Mouse (Mus musculus) T-helper 1 cell (primary cell): ENCODE measurements around the gene Nras.

ENCODE experiments used
- in situ Hi-C: fragments of 300-600 bp; cut with MboI, MseI; formaldehyde crosslinking; loops from one replicate; pipeline ENCODE4 v1.15.1; 2025; ENCODE audit warnings: high pct_unique_total_duplicates

Nras gene

DNA sequence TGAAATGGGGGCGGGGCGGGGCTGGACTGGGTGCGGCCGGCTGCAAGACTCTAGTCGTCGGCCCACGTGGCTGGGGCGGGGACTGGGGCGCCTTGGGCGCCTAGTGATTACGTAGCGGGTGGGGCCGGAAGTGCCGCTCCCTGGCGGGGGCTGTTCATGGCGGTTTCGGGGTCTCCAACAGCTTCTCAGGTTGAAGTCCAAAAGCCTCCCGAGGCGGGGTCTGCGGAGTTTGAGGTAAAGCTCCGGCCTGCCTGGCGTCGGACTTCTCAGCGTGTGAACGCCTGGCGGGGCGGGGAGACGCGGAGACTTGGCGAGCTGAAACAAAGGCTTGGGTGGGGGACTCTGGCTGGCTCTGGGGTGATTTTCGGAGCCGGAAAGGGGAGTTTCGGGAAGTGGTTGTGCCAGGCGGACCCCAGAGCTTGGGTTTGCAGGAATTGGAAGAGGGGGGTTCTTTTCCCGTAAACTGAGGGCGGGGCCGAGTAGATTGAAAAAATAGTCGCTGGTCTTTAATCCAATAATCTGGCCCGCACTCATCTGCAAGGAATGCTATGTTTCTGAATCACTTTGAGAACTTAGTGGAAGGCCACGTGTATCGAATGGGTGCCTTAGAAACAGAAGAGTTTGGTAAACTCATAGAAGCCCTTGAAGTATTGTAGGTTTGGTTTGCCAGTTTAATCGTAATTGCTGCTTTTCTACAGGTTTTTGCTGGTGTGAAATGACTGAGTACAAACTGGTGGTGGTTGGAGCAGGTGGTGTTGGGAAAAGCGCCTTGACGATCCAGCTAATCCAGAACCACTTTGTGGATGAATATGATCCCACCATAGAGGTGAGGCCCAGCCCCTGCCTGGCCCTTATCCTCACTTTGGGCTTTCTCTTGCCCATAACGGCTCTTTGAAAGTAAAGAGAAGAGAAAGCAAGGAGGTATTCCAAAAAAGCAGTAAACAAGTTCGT, at the start of gene Nras:
Nras (plus strand) TSS at position 79 of the 951 bp plus-strand sequence.
- in situ Hi-C loops, result no loop called here

DNA sequence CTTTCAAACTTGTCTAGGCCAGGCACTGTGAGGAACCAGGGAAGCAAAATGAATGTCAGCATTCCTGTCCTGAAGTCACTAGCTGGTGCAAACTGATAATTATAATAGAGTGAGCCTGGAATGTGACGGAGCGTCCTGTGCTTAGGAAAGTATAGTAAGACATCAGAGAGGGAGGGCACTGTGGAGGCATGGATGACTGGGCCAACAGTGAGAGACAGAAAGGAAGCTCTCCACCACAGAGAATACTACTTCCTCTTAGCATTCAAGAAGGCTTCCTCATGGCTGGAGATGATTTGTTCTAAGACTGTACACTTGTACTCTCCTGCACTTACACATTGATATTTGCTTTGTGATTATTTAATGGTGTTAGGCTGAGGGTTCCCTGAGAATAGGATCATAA, 40.7 kb upstream of the Nras start:
- in situ Hi-C loops, result no loop called here

DNA sequence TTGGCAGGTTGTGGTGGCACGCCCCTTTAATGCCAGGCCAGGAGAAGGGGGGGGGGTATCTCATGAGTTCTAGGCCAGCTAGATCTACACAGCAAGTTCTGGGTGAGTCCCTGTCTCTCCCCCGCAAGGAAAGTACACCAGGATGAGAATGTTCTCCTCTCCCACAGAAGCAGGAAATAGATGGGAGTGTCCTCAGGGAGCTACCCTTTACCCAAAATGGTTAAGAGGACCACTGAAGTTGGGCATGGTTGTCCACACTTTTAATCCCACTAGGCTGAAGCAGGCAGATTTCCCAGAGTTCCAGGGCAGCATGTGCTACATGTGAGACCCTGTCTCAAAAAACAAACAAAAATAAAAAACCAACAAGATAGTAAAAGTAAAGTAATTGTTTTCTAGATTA, 38.6 kb upstream of the Nras start:
- in situ Hi-C loops, result no loop called here

DNA sequence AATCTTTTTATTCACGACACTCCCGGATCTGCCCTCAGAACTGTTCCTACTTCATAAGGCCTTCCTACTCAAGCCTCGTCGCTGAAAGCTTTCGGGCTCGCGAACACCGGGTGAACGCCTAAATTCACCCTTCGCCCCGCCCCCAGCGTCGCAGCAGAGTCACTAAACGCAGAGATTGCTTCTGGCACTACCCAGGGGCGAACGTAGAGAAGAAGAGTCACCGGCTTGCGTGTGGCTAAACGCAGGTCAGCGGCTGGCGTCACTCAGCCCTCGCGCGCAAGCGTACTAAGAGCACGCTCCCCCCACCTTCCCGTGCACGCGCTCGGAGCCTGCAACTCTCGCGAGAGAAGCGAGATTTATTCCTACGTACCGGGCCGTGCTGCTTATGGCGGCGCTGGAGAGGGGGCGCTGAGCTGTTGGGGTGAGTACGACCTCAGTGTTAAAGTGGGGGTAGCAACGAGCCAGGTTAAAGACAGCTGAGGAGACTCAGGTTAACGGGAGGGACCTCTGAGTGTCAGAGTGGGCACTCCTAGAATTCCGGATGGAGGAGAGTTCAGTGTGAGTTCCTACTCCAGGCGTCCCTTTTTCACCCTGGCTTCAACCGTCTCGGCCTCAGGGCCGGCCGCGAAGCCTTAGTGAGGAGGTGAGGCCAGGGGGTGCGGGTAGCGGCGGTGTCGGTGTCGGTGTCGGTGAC, 37.7 kb upstream of the Nras start, which contains the start of gene Csde1:
Csde1 (plus strand) TSS at position 178 of the 694 bp plus-strand sequence.
- in situ Hi-C loops, result no loop called here

DNA sequence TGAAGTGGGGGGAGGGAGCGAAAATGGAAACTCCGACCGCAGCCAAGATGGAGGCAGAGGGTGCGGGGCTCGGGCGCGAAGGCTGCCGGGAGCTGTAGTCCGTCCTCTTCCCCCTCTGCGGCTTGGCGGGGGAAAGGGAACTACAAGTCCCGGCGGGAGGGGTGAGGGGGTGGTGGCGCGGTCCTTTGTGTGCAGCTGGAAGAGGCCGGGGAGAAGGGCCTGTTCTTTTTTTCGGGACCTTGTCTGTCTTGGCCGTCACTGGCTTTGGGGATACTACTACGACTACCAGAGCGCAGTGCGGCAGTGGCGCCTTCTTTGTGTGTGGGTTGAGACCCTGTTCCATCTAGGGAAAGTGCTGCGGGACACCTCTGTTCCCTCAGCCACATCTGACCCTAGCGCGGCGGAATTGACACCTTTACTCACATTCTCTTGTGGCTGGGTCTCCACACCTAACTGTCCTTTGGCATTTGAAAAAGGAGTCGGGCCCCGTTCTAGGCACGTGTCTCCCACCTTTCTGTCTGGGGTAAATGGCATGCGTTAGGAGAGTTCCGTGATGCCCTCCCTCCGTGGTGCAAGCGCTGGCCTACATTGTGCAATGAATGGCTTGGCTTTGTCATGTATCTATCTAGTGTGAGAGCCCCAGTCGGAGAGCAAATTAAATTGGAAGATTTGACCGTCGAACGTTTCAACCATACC, 37.0 kb upstream of the Nras start:
- in situ Hi-C loops, result no loop called here

DNA sequence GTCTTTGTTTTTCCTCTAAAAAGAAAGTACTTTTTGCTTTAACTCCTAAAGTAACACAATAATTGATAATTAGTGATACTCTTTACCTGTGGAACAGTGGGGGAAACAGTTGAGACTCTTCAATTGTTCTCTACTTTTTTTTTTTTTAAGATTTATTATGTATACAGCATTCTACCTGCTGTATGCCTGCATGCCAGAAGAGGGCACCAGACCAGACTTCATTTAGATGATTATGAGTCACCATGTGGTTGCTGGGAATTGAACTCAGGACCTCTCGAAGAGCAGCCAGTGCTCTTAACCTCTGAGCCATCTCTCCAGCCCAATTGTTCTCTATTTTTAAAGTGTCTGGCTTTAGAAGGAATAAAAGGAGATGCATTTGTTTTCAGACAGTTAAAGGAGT, 31.9 kb upstream of the Nras start:
- in situ Hi-C loops, result loop anchor here (25.0 kb wide), 1 partner anchor 1439 kb away; no protein-coding TSS in a partner anchor

DNA sequence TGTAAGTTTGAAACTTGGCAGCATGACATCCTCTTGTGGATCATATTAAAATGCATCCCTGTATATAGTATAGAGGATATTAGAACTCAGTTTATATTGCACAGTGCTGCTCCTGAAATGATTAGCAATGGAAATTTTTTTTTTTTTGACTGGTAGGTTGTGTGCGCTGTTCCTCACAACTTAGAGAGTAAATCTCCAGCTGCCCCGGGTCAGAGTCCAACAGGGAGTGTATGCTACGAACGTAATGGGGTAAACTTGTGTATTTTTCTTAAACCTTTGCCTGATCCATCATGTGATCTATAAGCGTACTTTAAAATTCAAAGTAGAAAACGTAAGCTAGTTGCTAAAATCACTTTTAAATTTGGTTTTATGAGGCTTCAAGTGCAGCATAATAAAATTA, 17.8 kb upstream of the Nras start:
- in situ Hi-C loops, result loop anchor here (25.0 kb wide), 1 partner anchor 1453 kb away; no protein-coding TSS in a partner anchor

DNA sequence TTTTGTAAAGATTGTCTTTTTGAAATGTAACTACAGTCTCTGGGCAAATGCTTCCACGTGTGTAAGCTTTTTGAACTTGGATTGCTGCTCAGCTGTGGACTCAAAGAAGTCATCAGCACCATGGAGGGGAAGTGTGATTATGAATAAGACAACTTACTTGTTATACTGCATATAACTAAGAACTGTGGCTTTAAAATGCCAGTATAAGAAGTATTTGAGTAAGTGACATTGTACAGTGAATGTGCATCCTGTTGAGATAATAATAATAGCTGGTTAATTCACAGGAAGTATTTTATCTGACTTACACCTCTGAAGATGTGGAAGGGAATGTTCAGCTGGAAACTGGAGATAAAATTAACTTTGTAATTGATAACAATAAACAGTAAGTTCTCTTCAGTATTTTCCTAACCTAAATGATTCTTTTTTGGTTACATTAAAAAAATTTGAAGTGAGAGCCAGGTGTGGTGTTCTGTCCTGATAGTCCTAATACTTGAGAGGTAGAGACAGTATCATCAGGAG, 17.2 kb upstream of the Nras start:
- in situ Hi-C loops, result loop anchor here (25.0 kb wide), 1 partner anchor 1454 kb away; no protein-coding TSS in a partner anchor

DNA sequence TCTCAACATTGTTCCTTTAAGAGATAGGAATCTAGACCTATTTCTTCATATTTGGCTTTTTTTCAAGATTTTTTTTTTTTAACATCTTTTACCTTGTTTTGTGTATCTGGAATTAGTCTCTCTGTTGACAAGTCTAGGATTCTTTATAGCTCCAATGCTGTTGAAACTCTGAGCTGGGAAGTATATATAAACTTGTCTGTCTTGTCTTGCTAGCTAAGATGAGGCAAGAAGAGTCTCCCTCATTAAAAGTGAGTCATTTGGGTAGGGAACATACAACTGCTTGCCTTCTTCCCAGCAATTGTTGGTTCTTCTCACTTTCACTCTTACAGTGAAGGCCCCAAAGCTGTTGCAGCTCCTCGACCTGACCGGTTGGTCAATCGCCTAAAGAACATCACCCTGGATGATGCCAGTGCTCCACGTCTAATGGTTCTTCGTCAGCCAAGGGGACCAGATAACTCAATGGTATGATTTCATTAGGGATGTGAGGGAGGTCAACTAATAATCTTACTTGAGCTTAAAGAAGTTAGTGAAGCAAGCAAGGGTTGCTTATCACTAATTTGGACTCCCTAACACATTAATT, 2.0 kb upstream of the Nras start:
- in situ Hi-C loops, result no loop called here

DNA sequence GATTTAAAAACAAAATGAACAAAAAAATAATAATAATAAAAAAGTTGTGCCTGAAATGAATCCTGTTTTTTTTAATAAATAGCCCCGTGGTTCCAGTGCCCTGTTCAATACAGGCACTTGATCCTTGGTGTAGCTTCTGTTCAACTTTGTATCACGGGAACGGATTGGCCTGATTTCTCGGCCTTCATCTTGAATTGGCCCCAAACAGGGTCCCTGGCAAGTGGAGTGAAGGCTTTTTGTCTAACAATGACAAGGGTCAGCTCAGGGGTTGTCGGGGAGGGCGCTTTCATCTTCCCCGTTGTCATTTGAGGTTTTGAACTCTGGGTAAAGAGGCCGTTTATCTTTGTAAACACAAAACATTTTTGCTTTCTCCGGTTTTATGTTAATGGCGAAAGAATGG, 333 bp upstream of the Nras start:
- in situ Hi-C loops, result no loop called here

DNA sequence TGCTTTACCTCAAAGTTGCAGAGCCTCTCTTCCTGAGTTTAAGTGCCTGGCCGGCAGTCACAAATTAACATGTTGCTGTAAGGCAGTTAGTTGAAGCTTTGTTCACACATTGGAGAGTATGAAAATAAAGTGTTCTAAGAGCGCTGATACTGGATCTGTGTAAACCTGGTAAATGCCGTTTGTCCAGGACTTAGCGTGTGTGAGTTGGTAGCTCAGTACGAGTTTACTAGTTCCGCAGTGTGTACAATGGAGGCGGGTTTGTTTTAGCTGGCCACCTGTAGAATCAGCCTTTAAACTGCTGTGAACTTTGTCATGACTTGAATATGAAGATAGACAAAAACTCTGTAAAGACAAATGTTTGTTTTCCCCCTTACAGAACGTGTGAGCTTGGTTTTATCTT, 8.8 kb downstream of the Nras start:
- in situ Hi-C loops, result no loop called here

DNA sequence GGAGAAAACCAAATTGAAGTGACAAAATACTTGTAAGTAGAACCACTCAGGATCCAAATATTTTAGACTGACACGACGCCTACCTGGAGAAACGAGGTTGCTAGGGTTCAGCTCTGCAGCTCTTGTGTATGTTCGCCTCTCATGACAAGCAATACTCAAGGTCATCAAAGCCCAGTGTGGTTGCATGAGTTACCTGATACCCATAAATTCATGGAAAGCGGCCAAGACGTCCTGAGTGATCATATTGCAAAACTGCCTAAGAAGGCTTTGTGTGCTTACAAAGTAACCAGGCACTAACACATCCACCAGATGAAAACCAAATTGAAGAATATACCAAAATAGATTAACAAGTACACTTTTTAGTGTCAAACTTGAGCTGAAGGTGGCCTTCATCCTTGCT, 10.9 kb downstream of the Nras start:
- in situ Hi-C loops, result no loop called here

DNA sequence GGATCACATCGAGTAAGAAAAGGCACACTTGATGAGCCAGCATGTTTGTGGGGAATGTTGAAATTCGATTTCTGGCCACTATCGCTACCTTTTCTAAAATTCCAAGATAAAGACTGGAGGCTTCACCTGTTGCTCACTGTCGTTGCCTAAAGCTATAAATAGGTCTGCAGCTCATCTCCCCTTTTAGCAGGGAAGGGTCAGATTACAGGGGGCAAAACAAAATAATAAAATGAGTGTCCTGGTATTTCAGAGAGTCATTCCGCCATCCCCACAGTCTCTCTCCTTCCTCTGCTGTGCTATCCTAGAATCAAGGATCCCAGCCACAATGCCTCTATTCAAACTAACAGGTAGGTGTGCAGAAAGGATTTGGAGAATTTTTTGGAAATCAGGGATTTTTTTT, 15.7 kb downstream of the Nras start, which contains the start of gene Ampd1:
Ampd1 (plus strand) TSS at position 244 of the 400 bp plus-strand sequence.
- in situ Hi-C loops, result loop anchor here (10.0 kb wide), 1 partner anchor 1141 kb away; no protein-coding TSS in a partner anchor

DNA sequence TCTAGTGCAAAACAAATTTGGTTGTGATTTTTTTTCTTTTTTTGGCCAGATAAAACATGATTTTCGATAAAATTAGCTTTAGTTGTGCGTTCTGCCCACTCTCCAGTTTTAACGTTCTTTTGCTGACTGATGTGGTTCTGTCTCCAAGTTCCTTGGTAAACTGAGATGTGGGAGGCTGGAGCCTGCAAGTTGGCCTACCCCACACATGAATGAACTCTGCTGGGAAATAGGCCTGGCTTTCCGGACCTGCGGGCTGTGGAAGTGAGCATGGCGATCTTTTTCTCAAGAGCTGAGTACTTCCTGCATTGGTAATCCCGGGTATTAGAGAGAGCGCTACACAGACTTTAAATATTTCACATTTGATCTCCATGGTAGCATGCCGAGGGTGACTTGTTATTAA, 17.8 kb downstream of the Nras start:
- in situ Hi-C loops, result loop anchor here (10.0 kb wide), 1 partner anchor 1139 kb away; no protein-coding TSS in a partner anchor

DNA sequence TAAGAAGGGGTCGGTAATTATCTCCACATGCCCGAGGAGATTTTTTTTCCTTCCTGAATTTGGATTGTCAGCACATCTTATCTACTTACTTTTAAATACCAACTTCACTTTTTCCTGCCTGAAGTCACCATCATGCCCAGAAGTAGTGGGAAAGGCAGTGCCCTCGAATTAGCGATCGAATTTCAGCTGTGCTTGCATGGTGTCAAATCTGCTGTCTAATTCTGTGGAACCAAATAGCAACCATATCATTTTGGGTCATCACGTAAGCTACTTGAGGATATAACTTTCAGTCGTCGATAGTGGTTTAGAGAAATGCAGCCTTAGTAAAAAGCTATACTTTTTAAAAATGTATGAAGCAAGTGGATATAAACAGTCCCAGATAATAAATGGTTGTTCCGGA, 18.4 kb downstream of the Nras start:
- in situ Hi-C loops, result loop anchor here (10.0 kb wide), 1 partner anchor 1138 kb away; no protein-coding TSS in a partner anchor

DNA sequence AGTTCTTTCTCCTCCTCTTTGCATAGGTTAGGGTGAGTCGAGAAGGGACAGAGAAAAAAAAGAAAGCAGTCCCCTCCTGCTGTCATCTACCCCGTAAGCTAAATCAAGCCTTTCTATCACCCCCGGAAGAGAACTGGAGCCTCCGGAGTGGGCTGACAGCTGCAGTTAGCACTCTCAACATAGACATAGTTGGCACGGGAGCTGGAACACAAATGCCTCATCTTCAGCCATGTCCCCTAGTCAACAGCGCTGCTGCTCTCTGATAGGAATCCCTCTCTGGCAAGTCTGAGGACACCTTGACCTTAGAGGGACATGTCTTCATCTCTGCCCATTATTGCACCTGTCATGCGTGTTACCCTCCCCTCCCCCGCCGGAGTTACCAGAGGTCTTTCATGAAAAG, 21.2 kb downstream of the Nras start:
- in situ Hi-C loops, result loop anchor here (10.0 kb wide), 1 partner anchor 1136 kb away; no protein-coding TSS in a partner anchor

DNA sequence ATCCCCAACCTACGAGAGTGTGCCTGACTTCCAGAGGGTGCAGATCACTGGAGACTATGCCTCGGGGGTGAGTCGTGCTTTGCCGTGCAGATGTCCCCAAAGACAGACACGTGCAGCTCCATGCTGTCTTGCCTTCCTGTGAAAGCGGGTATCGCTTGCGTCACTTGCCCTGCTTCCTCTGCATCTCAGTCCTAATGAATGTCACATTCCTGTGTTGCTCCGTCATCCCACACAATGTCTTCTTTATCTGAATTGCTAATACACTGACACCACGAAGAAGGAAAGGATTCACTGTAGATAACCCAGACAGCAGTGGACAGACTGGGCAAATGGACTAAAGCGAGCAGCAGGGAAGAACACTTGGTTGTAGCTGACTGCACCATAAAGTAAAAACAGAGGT, 23.0 kb downstream of the Nras start:
- in situ Hi-C loops, result no loop called here

DNA sequence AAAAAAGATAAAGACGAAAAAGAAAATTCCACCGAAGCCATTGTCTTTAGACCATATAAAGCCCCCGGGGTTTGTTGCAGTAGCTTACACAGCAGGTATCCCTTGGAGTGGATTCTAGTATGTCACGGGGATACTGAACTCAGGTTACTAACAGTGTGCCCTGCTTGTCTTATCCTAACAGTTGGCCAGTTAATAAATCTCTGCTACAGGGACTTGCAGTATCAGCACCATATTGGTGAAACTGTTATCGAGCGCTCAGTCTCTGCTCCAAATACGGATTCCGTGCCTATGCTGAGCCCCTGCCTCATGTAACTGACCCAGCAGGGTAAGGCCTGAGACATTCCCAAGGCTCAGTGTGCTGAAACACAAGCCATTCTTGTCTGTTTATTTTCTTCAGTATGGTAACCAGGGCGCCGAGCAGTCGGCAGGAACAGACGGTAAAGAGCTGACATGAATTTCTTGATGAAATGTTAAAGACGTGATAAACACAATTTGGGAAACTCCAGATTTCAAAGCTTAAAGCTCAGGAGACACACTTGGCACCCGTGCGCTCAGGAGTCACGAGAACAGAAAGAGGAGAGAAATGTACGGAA, 23.9 kb downstream of the Nras start:
- in situ Hi-C loops, result no loop called here

DNA sequence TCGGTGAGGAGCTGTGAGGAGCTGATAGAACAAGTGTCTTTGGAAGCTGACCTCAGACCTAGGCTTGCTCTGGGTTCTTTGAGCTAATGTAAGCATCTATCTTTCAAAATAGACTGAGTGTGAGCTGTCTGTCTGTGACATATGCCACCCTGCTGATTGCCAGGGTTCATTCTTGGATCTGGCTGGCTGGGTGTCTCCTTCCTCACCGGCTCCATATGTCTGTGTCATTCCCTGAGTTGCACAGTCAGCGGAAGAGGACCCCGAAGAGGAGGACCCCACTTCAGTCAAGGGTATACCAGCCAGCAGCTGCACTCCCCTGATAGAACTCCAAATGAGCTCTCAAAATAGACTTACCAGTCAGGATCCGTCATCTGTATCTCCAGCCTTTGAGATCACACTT, 24.7 kb downstream of the Nras start:
- in situ Hi-C loops, result no loop called here

DNA sequence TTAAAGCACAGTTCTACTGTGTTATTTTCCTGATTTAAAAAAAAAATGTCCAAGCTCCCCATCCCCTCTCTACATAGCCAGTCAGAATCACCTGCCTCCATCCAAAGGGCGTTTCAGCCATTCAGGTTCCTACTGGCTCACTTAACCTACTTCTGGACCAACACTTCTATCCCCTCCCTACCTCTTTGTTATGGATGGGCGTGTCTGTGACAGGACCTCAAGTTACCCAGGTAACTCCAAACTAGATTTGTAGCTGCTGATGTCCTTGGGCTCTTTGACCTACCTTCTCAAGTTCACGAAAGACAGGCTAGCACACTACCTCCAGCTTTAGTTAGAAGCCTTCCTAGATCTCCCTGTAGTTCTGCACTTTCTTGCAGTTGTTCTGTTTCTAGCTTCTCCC, 27.9 kb downstream of the Nras start:
- in situ Hi-C loops, result no loop called here

DNA sequence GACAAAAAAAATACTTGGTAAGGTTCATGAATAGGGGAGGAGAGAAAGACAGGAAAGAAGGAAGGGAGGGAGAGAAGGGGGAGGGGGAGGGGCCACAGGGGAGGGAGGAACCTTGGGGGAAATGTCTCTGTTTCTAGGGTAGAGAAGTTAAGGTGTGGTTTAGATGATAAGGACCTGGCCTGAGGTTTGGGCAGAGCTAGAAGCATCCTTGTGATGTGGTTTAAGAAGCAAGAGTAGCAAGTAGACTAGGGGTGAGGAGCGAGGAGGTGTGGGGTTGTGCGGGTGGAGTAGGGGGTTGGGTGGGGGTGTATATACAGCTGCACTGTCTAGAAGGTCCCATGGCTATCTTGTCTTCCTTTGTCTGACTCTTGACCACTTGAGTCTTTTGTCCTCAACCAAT, 33.7 kb downstream of the Nras start:
- in situ Hi-C loops, result loop anchor here (5.0 kb wide), 1 partner anchor 76 kb away; no protein-coding TSS in a partner anchor
